Mouse (Mus musculus) brown adipose tissue, adult 24 weeks (tissue): ENCODE results near the gene Skor1. TPM values are rescaled to one million over a fixed set of nuclear protein-coding genes. Genes with fewer than 3 reads are reported as not detected.

Source experiments
- H3K27ac ChIP-seq: fragments of 200-500 bp; replicated peaks from 2 replicates; pipeline ENCODE4 v1.5.1; 2012; ENCODE audit warnings: low read depth, mild to moderate bottlenecking, low read length
- H3K4me1 ChIP-seq: fragments of 200-500 bp; 2 replicates; pipeline ENCODE4 v1.6.1; 2012; ENCODE audit warnings: low read length, mixed read lengths; ENCODE audit not compliant: control insufficient read depth, insufficient read depth, insufficient read length
- H3K4me3 ChIP-seq: fragments of 200-500 bp; 2 replicates; pipeline ENCODE4 v1.5.1; 2012; ENCODE audit warnings: low read depth, mild to moderate bottlenecking, low read length, moderate library complexity; ENCODE audit not compliant: insufficient read depth
- polyA plus RNA-seq: library from polyadenylated mRNA; stranded (reverse); fragments of >200 nt; gene quantifications from 2 replicates; pipeline ENCODE4 v1.2.4, GENCODE M21; 2012; ENCODE audit not compliant: missing spikeins, insufficient read depth, insufficient read length

Skor1 gene
- polyA plus RNA-seq, 1 experiment: not detected

DNA sequence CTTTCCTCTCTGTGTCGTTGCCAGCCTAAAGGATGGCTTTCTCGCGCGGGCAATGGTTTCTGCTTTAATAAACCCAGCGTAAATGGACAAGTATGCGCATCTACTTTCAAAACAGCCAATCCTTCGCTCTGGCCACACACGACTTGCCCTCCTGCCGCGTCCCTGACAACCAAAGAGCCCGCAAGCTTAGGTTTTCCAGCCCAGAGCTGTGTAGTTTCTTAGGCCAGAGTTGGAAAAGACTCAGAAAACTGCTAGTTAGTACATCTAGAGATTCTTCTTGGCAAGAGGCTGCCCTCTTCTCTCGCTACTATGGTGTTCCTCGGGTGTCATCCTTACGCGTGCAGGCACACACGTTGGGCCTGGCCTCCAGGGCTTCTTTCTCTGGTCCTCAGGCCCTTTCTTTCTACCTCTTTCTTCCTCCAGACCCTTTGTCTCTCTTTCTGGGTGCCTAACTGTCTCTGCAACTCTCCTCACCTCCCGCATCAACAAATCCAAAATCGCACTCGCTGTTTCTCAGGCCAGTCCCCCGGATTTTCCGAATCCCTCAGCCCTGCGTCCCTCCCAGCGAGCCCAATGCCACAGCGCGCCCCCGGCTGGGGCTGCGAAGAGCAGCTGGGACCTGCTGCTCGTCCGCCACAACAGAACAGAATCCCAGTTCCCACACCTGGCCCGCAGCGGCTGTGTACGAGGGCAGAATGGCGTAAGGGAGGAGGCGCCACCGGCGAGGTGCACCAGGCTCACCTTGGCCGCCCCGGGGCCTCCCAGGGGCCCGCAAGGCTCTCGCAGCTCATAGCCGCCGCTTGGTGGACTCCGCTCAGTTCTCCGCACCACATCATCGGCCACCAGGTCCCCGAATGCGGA lies 4.9 kb downstream of the Skor1 start:
- Histone ChIP-seq H3K27ac (no peak overlapping the region), H3K4me1 (peaks cover 17% of the 10 kb centered on the region), H3K4me3 (peak overlapping the region; percentile 26; the same call in 1 of the 2 replicates)

DNA sequence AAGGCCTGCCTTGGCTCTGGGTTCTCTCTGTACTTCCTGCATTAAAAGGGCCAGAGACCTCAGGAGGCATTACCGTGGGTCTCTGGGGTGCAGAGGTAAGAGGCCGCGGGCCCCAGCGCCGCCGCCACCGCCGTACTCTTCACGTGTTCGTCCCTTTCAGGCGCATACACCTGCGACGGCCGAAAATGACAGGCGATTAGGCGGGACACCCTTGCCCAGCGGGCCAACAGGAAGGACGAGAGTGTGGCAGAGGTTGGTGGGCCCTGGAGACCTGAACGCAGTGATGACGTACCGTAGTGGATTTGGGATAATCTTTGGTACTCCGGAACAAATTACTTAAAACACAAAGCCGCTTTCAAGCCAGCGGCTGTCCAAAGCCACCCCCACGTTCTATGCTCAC lies 5.5 kb downstream of the Skor1 start:
- Histone ChIP-seq H3K27ac (no peak overlapping the region), H3K4me1 (peaks cover 15% of the 10 kb centered on the region; the same call in 1 of the 2 replicates), H3K4me3 (no peak overlapping the region)

DNA sequence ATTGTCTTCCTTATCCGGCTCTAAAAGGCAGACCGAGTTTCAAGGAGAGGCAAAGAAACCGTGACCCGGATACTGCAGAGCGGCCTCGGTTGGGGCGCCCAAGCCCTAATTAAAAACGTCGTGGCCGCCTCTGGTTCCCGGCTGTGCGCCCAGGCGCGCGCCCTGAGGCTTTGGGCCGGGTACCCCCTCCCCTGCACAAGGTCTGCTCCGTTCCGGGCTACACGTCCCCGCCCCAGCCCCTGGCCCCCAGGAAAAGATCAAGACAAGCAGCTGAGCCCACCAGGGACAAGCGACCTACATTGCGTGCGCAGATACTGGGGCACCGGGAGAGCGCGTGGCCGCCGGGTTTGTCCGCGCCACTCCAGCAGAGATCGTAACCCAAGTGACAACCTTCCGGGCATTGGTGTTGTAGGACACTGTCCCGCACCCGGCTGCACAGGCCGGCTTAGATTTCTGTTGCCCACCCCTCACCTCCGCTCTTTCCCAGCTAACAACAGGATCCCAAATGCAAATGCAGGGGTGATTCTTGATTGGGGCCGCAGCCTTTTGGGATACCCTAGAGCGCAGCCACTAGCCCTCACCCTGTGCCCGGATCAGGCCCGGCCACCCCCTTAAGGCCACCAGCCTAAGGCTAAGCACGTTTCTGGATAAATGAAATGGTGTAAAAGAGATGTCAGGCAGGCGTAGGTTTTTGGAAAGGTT lies 6.3 kb downstream of the Skor1 start:
- H3K27ac ChIP-seq: no peak overlapping the region
- peaks cover 15% of the 10 kb centered on the region; the same call in 1 of the 2 replicates for H3K4me1 ChIP-seq
- 0 out of 2 replicates have a peak overlapping the region, but pooled peaks have one; percentile 5 for H3K4me3 ChIP-seq

DNA sequence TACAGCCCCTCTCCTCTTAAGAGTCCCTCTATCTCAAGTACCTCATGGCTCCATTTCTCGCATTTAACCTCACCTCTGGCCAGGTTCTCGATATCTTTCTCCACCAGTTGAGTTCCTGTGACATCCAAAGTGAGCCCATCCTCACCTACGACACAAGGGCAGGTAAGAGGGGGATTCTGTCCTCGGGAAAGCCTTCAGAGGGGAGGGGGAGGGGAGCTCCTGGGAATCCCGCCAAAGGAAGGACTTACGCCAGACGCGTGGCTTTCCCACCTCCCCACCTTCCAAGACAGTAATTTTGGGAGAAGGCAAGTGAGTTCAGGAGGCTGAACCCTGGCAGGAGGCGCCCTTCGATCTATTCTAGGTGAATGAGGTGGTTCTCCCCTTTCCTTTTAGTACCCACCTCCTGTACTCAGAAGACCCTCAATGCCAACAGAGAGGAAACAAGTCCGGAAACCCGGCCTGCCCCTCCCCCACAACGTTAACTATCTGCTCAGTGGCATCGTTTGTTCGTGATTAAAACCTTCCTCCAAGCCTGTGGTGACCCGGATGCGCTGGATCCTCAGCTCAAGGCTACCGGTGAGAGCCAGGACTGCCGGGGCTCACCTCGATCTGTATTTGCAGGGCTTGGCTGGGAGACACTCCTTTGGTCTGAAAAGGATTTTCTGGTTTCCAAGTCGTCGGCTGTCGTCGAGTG lies 7.0 kb downstream of the Skor1 start:
- Histone ChIP-seq H3K27ac (no peak overlapping the region), H3K4me1 (peaks cover 14% of the 10 kb centered on the region; the same call in 1 of the 2 replicates), H3K4me3 (no peak overlapping the region)

GRCm38 (mm10) chr9:63140211-63140610 lies 8.6 kb downstream of the Skor1 start:
- no peak overlapping the region for H3K27ac ChIP-seq
- peaks cover 4% of the 10 kb centered on the region; the same call in 1 of the 2 replicates for H3K4me1 ChIP-seq
- H3K4me3 ChIP-seq: no peak overlapping the region

GRCm38 (mm10) chr9:63139661-63140060 lies 9.1 kb downstream of the Skor1 start:
- H3K27ac ChIP-seq: no peak overlapping the region
- no peak overlapping the region for H3K4me3 ChIP-seq
- peaks cover 3% of the 10 kb centered on the region; the same call in 1 of the 2 replicates for H3K4me1 ChIP-seq

DNA sequence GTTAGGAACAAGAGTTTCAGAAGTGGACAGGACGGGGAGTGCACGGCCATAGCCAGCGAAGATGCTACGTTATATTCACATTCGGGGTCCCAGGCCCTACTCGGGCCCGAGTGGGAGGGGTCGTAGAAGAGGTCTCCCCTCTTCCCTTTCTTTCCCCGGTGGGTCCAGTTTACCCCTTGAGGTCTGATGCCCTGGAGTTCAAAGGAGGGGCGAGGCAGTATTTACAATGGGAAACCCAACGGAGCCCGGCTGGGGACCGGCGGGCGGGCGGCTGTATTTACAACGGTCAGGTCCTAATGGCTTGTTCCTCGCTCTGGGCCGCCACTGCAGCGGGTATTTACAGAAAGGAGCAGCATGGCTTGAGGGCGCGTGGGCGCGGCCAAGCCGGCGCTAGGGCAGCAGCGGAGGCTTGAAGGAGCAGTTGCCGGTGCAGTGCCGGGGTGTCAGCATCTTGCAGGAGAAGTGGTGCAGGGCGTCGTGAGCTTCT lies 10.2 kb downstream of the Skor1 start:
- Histone ChIP-seq H3K4me1 (0 out of 2 replicates have a peak, but pooled peaks cover 2% of the 10 kb centered on the region), H3K27ac (no peak overlapping the region), H3K4me3 (no peak overlapping the region)

DNA sequence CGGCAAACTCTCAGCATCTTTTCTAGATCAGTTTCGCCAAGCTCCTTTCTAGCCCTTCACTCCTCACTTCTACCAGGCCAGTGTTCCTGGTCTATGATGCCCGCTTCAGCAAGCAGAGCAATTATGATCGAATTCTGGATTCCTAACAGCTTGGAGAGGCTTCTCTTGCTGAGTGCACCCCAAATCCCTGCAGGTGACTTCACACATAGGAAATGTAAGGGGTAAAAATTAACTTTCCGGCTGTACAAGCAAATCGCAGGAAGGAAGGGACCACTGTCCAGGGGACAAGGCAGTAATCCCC lies 11.2 kb downstream of the Skor1 start:
- Histone ChIP-seq H3K27ac (no peak overlapping the region), H3K4me1 (no peaks in the 10 kb centered on the region), H3K4me3 (no peak overlapping the region)

DNA sequence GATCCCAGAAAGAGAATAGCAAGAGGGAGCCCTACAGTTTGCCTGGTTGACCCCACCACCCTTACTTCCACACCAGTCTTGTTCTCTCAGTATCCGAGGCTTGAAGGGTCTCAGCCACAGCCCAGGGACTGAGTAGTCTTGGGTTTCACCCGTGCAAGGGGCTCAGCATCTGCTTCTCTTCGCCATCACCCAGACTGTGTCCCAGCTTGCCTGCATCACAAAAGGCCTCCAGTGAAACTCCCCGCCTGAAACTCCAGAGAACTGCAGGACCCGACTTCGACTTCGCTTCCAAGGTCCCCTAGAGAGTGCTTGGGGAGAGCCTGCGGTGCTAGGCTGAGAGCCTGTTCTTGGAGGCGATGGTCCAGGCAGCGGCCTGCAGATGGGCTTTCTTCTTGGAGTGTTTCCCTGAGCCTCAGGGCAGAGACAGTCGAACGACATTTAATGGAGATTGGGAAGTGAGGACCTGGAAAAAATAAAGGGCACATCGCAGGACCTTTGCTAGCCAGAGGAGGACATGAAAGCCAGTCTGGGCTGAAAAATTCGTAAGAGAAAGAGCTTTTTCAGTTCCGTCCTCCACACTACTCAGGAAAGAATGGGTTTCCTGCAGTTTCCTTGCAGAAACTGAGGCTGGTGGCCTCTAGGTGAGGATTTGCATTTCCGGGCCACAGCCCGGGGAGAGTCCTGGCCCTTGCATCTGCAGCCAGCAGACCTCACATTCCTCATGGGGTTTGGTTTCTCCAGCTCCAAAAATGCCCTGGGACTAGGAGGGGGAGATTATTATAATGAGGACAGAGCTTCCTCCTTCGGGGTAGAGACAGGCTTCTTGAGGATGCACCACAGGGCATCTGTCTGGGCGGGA lies 11.8 kb downstream of the Skor1 start:
- Histone ChIP-seq H3K27ac (no peak overlapping the region), H3K4me1 (no peaks in the 10 kb centered on the region), H3K4me3 (no peak overlapping the region)

DNA sequence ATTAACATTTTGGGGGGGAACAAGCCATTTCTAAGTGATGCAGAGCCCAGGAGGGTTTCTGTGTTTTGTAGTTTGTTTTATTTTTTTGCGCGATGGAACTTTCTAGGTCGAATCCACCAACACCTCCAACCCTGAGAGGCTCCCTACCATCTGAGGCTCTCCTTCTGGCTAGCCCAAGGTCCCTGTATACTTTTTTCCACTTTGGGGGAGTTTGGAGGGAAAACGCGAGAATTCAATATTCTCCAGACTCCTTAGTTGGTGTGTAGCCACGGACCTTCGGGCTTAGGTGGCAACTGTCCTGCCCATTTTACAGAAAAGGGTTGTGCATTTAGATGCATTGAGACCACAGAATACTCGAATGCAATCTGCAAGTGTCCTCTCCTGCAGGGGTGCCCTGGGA lies 12.5 kb downstream of the Skor1 start:
- no peak overlapping the region for H3K4me3 ChIP-seq
- H3K4me1 ChIP-seq: no peaks in the 10 kb centered on the region
- no peak overlapping the region for H3K27ac ChIP-seq

DNA sequence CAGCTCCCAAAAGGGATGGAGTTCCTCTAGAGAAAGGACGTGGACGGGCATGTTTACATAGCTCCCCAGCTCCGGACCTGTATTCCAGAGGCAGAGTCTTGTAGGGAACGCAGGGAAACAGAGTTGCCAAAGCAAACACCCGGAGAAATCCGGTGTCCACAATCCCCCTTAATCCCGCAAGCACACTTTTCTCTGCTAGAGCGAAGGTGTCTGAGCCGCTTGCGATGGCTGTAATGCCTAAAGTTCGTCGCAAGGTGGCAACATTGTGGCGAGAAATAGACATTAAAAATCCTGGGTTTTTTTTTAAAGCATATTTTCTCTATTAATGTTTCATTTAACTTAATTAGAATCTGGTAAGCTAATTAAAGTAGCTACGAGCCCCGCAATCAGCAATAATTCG lies 13.0 kb downstream of the Skor1 start:
- peak overlapping the region; percentile 51 for H3K4me3 ChIP-seq
- H3K27ac ChIP-seq: no peak overlapping the region
- no peaks in the 10 kb centered on the region for H3K4me1 ChIP-seq

DNA sequence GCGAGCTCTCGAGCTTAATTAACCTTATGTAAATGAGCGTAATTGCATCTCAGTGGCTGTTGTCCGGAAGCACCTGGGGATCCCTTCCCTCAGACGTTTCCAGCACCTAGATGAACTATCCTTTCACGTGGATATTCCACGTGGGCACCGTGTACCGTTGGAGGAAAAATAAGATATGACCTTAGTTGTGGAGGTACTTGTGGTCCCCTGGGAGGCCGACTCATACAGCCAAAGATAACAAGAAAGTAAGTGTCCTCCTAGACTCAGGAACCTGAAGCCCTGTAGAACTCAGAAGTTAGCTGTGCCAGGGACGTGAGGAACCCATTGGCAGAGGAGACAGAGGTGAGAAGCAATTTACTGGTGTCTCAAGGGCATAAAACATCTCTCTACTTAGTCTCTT lies 13.4 kb downstream of the Skor1 start:
- Histone ChIP-seq H3K4me3 (peak overlapping the region; percentile 51), H3K4me1 (no peaks in the 10 kb centered on the region), H3K27ac (no peak overlapping the region)

DNA sequence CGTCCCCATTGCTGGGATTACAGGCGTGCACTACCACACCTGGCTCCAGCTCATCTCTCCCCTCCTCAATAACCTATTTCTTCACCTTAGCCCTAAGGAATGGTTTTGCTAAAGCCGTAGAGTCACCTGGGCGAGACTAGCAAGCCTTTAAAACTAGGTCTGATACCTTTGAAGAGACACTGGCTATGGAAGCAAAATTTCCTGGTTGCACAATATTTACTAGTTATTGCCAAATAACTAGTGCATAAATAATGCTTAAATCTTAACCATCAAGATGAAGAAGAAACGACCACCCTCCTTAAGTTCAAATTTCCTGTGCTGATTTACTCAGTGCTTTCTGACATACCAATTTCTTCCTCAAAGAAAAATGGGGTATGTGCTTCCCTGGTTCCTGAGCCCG lies 15.1 kb downstream of the Skor1 start:
- peak overlapping the region; percentile 41 for H3K4me3 ChIP-seq
- no peak overlapping the region for H3K27ac ChIP-seq
- H3K4me1 ChIP-seq: no peaks in the 10 kb centered on the region
